ENCODE assay signal across 22 mouse cellular contexts in the genomic region with DNA sequence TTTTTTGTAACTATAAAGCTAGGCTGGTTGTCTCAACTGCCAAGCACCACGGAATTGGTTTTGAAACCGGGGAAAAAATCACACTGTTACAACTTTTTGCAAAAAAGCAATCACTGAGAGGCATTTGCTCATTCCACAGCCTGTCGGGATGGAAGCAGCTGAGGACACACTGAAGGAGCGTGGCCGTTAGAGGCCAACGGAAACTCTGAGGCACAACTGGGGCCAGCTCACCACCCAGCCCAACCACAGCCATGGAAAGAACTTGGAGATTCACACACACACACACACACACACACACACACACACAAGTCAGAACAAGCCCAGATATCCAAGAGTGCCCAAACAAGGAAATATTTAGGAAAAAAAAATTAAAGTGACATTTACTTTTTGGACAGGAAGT. TPM values are rescaled to one million over a fixed set of nuclear protein-coding genes. Genes with fewer than 3 reads are reported as not detected.
A peak's percentile ranks its signal among the peaks of the same experiment; 100 is the strongest.
DNase-seq lines count a peak whose midpoint lies in the region; ATAC-seq and TF ChIP-seq lines count a peak whose summit lies in the region.
"Had no signal": no experiment of that assay in that cellular context is flagged by ENCODE, and none has a peak within 500 bp of the region (broad histone marks: within the 10 kb centered on the region; RNA-seq: fewer than 3 reads in every experiment).

No protein-coding gene starts in this region.

- H3K9me3 ChIP-seq in embryonic facial prominence, embryonic 14.5 days (ENCODE audit: control insufficient read depth, low read length) = no peaks in the 10 kb centered on the region
- no peaks in the 10 kb centered on the region for H3K9me3 ChIP-seq in embryonic facial prominence, embryonic 10.5 days
- H3K9me3 ChIP-seq in heart, embryonic 12.5 days (replicated peaks) = no peaks in the 10 kb centered on the region
- H3K9me3 ChIP-seq in CH12.LX (replicated peaks; ENCODE audit: low read length) = no peaks in the 10 kb centered on the region
- H3K9me3 ChIP-seq: embryonic facial prominence, embryonic 13.5 days; forebrain, embryonic 10.5 days; hindbrain, embryonic 13.5 days; neural tube, embryonic 12.5 days had no signal

- H3K4me2 ChIP-seq in embryonic facial prominence, embryonic 14.5 days (ENCODE audit: low read depth, low read length) = no peak overlapping the region
- H3K4me2 ChIP-seq in heart, embryonic 12.5 days = no peak overlapping the region
- H3K4me2 ChIP-seq in CH12.LX (ENCODE audit: insufficient read depth, low read depth, poor library complexity, severe bottlenecking) = no peak overlapping the region
- H3K4me2 ChIP-seq: embryonic facial prominence, embryonic 13.5 days; hindbrain, embryonic 13.5 days; liver, embryonic 11.5 days; neural tube, embryonic 12.5 days had no signal

- TF ChIP-seq CTCF in CH12.LX (conservative IDR thresholded peaks at IDR 0.05 in 1 of 2, IDR thresholded peaks at IDR 0.05 in 1 of 2; ENCODE audit: low read depth in 2 of 2, low read length in 2 of 2) = no peak

- in situ Hi-C loops in CH12.LX (cut with MboI; ENCODE audit: low pct_ligation_motif_present, low pct_unique_long_range_greater_than_20kb, low sequenced_read_pairs) = no loop called here

- DNase-seq in embryonic facial prominence, embryonic 14.5 days (ENCODE audit: low spot score) = peak; percentile 22
- DNase-seq in embryonic facial prominence, embryonic 10.5 days (ENCODE audit: low spot score) = no peak
- peak; percentile 43 for DNase-seq in heart, postnatal 4 days
- DNase-seq in CH12.LX (ENCODE audit: extremely low read depth) = peak; percentile 77
- DNase-seq in gastrocnemius, postnatal 25 days = peak; percentile 34
- DNase-seq in layer of hippocampus, adult 9-11 months = no peak
- no peak for DNase-seq in spleen, adult 12 weeks (ENCODE audit: low spot score)
- DNase-seq: cerebellum, adult 8-10 months; kidney, adult 2 months; kidney, postnatal 25 days; left cerebral cortex, postnatal 4 days; right cerebral cortex, postnatal 4 days had no signal

- ATAC-seq in embryonic facial prominence, embryonic 14.5 days (ENCODE audit: low read depth) = no peak
- ATAC-seq in heart, embryonic 12.5 days (ENCODE audit: insufficient number of reproducible peaks, low FRiP score) = no peak
- ATAC-seq: inflammation-experienced regulatory T-cells, adult 6 months had no signal

- no peaks in the 10 kb centered on the region for H3K4me1 ChIP-seq in embryonic facial prominence, embryonic 14.5 days (ENCODE audit: control insufficient read depth, insufficient read depth, low read length)
- H3K4me1 ChIP-seq in embryonic facial prominence, embryonic 10.5 days = 0 out of 2 replicates have a peak, but pooled peaks cover 4% of the 10 kb centered on the region
- H3K4me1 ChIP-seq in heart, embryonic 12.5 days (replicated peaks) = no peaks in the 10 kb centered on the region
- peaks cover 2 to 35% of the 10 kb centered on the region in 2 experiments; a peak in 3 of 4 replicates for H3K4me1 ChIP-seq in CH12.LX (ENCODE audit: control insufficient read depth in 1 of 2, insufficient read depth in 2 of 2)
- H3K4me1 ChIP-seq: embryonic facial prominence, embryonic 13.5 days; forebrain, embryonic 10.5 days; hindbrain, embryonic 13.5 days; neural tube, embryonic 12.5 days had no signal

- dilution Hi-C loops in CH12.LX (cut with MboI; ENCODE audit: extremely low pct_ligation_motif_present, extremely low pct_unique_long_range_greater_than_20kb, low sequenced_read_pairs) = no loop called here

- no peak for TF ChIP-seq POLR2A in CH12.LX (IDR thresholded peaks at IDR 0.05; ENCODE audit: low read depth, low read length)

- H3K79me2 ChIP-seq in CH12.LX (replicated peaks; ENCODE audit: control insufficient read depth, extremely low read depth, insufficient read depth, poor library complexity, severe bottlenecking) = no peaks in the 10 kb centered on the region

- peak; percentile 84 for TF ChIP-seq EP300 in CH12.LX (IDR thresholded peaks at IDR 0.05; ENCODE audit: low read length)

- no peak overlapping the region for H3K4me3 ChIP-seq in embryonic facial prominence, embryonic 14.5 days (ENCODE audit: low read depth, low read length)
- no peak overlapping the region for H3K4me3 ChIP-seq in embryonic facial prominence, embryonic 10.5 days
- no peak overlapping the region for H3K4me3 ChIP-seq in heart, embryonic 12.5 days
- no peak overlapping the region for H3K4me3 ChIP-seq in CH12.LX (replicated peaks in 1 of 3; ENCODE audit: low read depth in 2 of 3, low read length in 2 of 3, poor library complexity in 1 of 3)
- H3K4me3 ChIP-seq: embryonic facial prominence, embryonic 13.5 days; forebrain, embryonic 10.5 days; hindbrain, embryonic 13.5 days; left cerebral cortex, adult 2 months; neural tube, embryonic 12.5 days had no signal

- no peak overlapping the region for H3K9ac ChIP-seq in embryonic facial prominence, embryonic 14.5 days (ENCODE audit: low read depth, low read length)
- no peak overlapping the region for H3K9ac ChIP-seq in heart, embryonic 12.5 days
- H3K9ac ChIP-seq in CH12.LX (ENCODE audit: insufficient read depth, low read depth) = no peak overlapping the region
- H3K9ac ChIP-seq: embryonic facial prominence, embryonic 13.5 days; hindbrain, embryonic 13.5 days; neural tube, embryonic 12.5 days had no signal

- 68% methylated on average over 6 of the region's 6 CpGs for WGBS in embryonic facial prominence, embryonic 14.5 days
- 85% methylated on average over 6 of the region's 6 CpGs for WGBS in embryonic facial prominence, embryonic 10.5 days
- WGBS in heart, embryonic 12.5 days = 59% methylated on average over 6 of the region's 6 CpGs

- H3K27me3 ChIP-seq in embryonic facial prominence, embryonic 14.5 days (replicated peaks; ENCODE audit: control insufficient read depth, insufficient read depth, low read length) = no peaks in the 10 kb centered on the region
- no peaks in the 10 kb centered on the region for H3K27me3 ChIP-seq in embryonic facial prominence, embryonic 10.5 days (replicated peaks; ENCODE audit: low read depth, poor library complexity, severe bottlenecking)
- H3K27me3 ChIP-seq in heart, embryonic 12.5 days (replicated peaks) = no peaks in the 10 kb centered on the region
- H3K27me3 ChIP-seq in CH12.LX (replicated peaks) = no peaks in the 10 kb centered on the region
- H3K27me3 ChIP-seq: embryonic facial prominence, embryonic 13.5 days; hindbrain, embryonic 13.5 days; neural tube, embryonic 12.5 days had no signal

- no peak overlapping the region for H3K27ac ChIP-seq in embryonic facial prominence, embryonic 14.5 days (replicated peaks; ENCODE audit: low read depth, low read length)
- H3K27ac ChIP-seq in embryonic facial prominence, embryonic 10.5 days (replicated peaks) = no peak overlapping the region
- no peak overlapping the region for H3K27ac ChIP-seq in heart, embryonic 12.5 days (ENCODE audit: poor library complexity, severe bottlenecking)
- no peak overlapping the region for H3K27ac ChIP-seq in CH12.LX (ENCODE audit: insufficient read depth, low read depth)
- H3K27ac ChIP-seq: embryonic facial prominence, embryonic 13.5 days; forebrain, embryonic 10.5 days; hindbrain, embryonic 13.5 days; left cerebral cortex, adult 2 months; neural tube, embryonic 12.5 days had no signal

- no peaks in the 10 kb centered on the region for H3K36me3 ChIP-seq in embryonic facial prominence, embryonic 14.5 days (ENCODE audit: control insufficient read depth, insufficient read depth, low read length)
- no peaks in the 10 kb centered on the region for H3K36me3 ChIP-seq in embryonic facial prominence, embryonic 10.5 days (replicated peaks)
- H3K36me3 ChIP-seq in heart, embryonic 12.5 days = no peaks in the 10 kb centered on the region
- no peaks in the 10 kb centered on the region for H3K36me3 ChIP-seq in CH12.LX (replicated peaks in 1 of 2; ENCODE audit: control insufficient read depth in 1 of 2, insufficient read depth in 1 of 2, low read length in 1 of 2)
- H3K36me3 ChIP-seq: embryonic facial prominence, embryonic 13.5 days; forebrain, embryonic 10.5 days; hindbrain, embryonic 13.5 days; neural tube, embryonic 12.5 days had no signal

- no peak for TF ChIP-seq RAD21 in CH12.LX (IDR thresholded peaks at IDR 0.05; ENCODE audit: low read depth, low read length)

TF ChIP-seq in CH12.LX, 34 proteins besides CTCF, POLR2A, EP300 and RAD21 (continues in another document):
- TF ChIP-seq ZNF384 (IDR thresholded peaks at IDR 0.05; ENCODE audit: low read depth, low read length) = no peak
- no peak for TF ChIP-seq TBP (conservative IDR thresholded peaks at IDR 0.05; ENCODE audit: low read depth, low read length)
- no peak for TF ChIP-seq MAFK (IDR thresholded peaks at IDR 0.05; ENCODE audit: insufficient replicate concordance, low read length)
- TF ChIP-seq JUN (IDR thresholded peaks at IDR 0.05; ENCODE audit: insufficient read depth, low read depth, low read length) = peak; percentile 58; the same call in 1 of the 2 replicates
- no peak for TF ChIP-seq ZC3H11A (IDR thresholded peaks at IDR 0.05; ENCODE audit: low read depth, low read length)
- peak; percentile 45; the same call in 1 of the 2 replicates for TF ChIP-seq IRF4 (IDR thresholded peaks at IDR 0.05; ENCODE audit: low read depth, low read length)
- no peak for TF ChIP-seq NELFE (IDR thresholded peaks at IDR 0.05; ENCODE audit: low read depth, low read length)
- peak; percentile 43 for TF ChIP-seq BHLHE40 (IDR thresholded peaks at IDR 0.05; ENCODE audit: low read depth, low read length)
- TF ChIP-seq KAT2A (IDR thresholded peaks at IDR 0.05; ENCODE audit: insufficient replicate concordance, low read length) = no peak
- no peak for TF ChIP-seq JUND (conservative IDR thresholded peaks at IDR 0.05; ENCODE audit: low read depth, low read length)
- no peak for TF ChIP-seq ZMIZ1 (IDR thresholded peaks at IDR 0.05; ENCODE audit: low read depth, low read length)
- no peak for TF ChIP-seq PAX5 (IDR thresholded peaks at IDR 0.05; ENCODE audit: low read length)
- no peak for TF ChIP-seq GABPA (IDR thresholded peaks at IDR 0.05; ENCODE audit: insufficient replicate concordance, low read depth, low read length)
- TF ChIP-seq UBTF (IDR thresholded peaks at IDR 0.05; ENCODE audit: low read depth, low read length) = no peak
- no peak for TF ChIP-seq ELF1 (IDR thresholded peaks at IDR 0.05; ENCODE audit: low read depth, low read length)
- TF ChIP-seq MYC (IDR thresholded peaks at IDR 0.05; ENCODE audit: low read depth, low read length) = peak; percentile 31; the same call in 1 of the 2 replicates
- TF ChIP-seq POLR2AphosphoS2 (IDR thresholded peaks at IDR 0.05; ENCODE audit: low read depth, low read length) = no peak

RNA-seq across cellular contexts. Expression of gene Mamdc2, which starts 29.6 kb away (rescaled TPM):
- 5.6 and 7.5 TPM in 2 replicates for polyA plus RNA-seq in embryonic facial prominence, embryonic 14.5 days (2014; fragmentation: Nextera tagmentation; extraction: Ambion mirVana)
- 0.98 and 1.2 TPM in 2 replicates for polyA plus RNA-seq in embryonic facial prominence, embryonic 10.5 days (2016; fragmentation: Nextera tagmentation; extraction: Ambion mirVana)
- total RNA-seq in heart, postnatal 4 days (2021) = 1 to 10 TPM; 2.4 to 2.6 TPM
- polyA plus RNA-seq in heart, embryonic 12.5 days (2016; fragmentation: Nextera tagmentation; extraction: Ambion mirVana) = 1.3 and 1.5 TPM in 2 replicates
- total RNA-seq in CH12.LX (2012; rRNA removed) (0.04 and 0.08 TPM in 2 replicates), CH12.LX (2014; rRNA removed) (0.35 and 0.67 TPM in 2 replicates)
- polyA plus RNA-seq in CH12.LX (2012; ENCODE audit: insufficient read length, low read depth) = 0.17 and 0.20 TPM in 2 replicates
- total RNA-seq in gastrocnemius, postnatal 25 days (2021) = 1 to 10 TPM in 1 of 2 experiments, under 1 TPM in 1; 0.78 to 1.1 TPM
- total RNA-seq: MEL; monocyte, adult 5-6 weeks had no signal
- polyA plus RNA-seq: inflammation-experienced regulatory T-cells, adult 6 months had no signal

Comparison
In these comparisons a context has a peak if more than half of its experiments do, and no peak if none do; other contexts are left out.
1. DNase-seq: peak in embryonic facial prominence, embryonic 14.5 days (single experiment), heart, postnatal 4 days (single experiment), CH12.LX (single experiment) and gastrocnemius, postnatal 25 days (single experiment); none in embryonic facial prominence, embryonic 10.5 days (single experiment), layer of hippocampus, adult 9-11 months (single experiment) and spleen, adult 12 weeks (single experiment).